28 mouse cellular contexts compared by ENCODE assay signal in the genomic region with DNA sequence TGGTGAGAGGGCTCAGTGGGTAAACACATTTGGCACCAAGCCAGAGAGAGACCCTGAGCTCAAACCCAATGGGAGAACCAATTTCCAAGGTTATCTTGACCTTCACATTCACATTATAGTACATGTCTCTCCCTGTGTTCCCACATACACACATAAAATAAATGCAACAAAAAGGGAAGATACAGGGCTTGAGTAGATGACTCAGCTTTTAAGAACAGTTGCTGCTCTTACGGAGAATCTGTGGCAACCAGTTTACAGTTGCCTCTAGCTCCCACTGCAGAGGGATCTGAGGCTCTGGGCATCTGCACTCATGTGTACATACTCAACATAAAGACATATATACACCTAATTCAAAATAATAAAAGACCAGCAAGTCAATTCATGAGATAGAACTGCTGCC. TPM values are rescaled to one million over a fixed set of nuclear protein-coding genes. Genes with fewer than 3 reads are reported as not detected.
A peak's percentile ranks its signal among the peaks of the same experiment; 100 is the strongest.
DNase-seq lines count a peak whose midpoint lies in the region; ATAC-seq and TF ChIP-seq lines count a peak whose summit lies in the region.
"Had no signal": no experiment of that assay in that cellular context is flagged by ENCODE, and none has a peak within 500 bp of the region (broad histone marks: within the 10 kb centered on the region; RNA-seq: fewer than 3 reads in every experiment).

No protein-coding gene starts in this region.

- no peak overlapping the region for H3K27ac ChIP-seq in intestine, embryonic 14.5 days (ENCODE audit: low read depth)
- H3K27ac ChIP-seq in intestine, embryonic 15.5 days = no peak overlapping the region
- no peak overlapping the region for H3K27ac ChIP-seq in MEL (ENCODE audit: control insufficient read depth, low read depth, low read length)
- H3K27ac ChIP-seq in cortical plate, adult 2 months (ENCODE audit: insufficient read depth, low read length) = peak overlapping the region; percentile 29; the same call in 1 of the 2 replicates
- H3K27ac ChIP-seq: embryonic facial prominence, embryonic 12.5 days; embryonic facial prominence, embryonic 15.5 days; heart, embryonic 15.5 days; hindbrain, embryonic 10.5 days; hindbrain, embryonic 13.5 days had no signal

- H3K9me3 ChIP-seq in intestine, embryonic 14.5 days (ENCODE audit: control insufficient read depth, low read length) = no peaks in the 10 kb centered on the region
- H3K9me3 ChIP-seq in intestine, embryonic 15.5 days = no peaks in the 10 kb centered on the region
- H3K9me3 ChIP-seq in MEL (replicated peaks; ENCODE audit: insufficient read depth, low read length) = no peaks in the 10 kb centered on the region
- H3K9me3 ChIP-seq: embryonic facial prominence, embryonic 12.5 days; embryonic facial prominence, embryonic 15.5 days; heart, embryonic 12.5 days; heart, embryonic 15.5 days; hindbrain, embryonic 10.5 days; hindbrain, embryonic 13.5 days had no signal

- no peak for TF ChIP-seq EP300 in MEL (IDR thresholded peaks at IDR 0.05; ENCODE audit: low read depth in 1 of 2, low read length in 2 of 2)

- no peak overlapping the region for H3K4me2 ChIP-seq in intestine, embryonic 14.5 days (ENCODE audit: low read length)
- no peak overlapping the region for H3K4me2 ChIP-seq in intestine, embryonic 15.5 days (replicated peaks)
- H3K4me2 ChIP-seq: embryonic facial prominence, embryonic 12.5 days; embryonic facial prominence, embryonic 15.5 days; heart, embryonic 12.5 days; heart, embryonic 15.5 days; hindbrain, embryonic 13.5 days had no signal

- TF ChIP-seq POLR2A in MEL (IDR thresholded peaks at IDR 0.05; ENCODE audit: control insufficient read depth in 1 of 2, insufficient read depth in 1 of 2, low read depth in 1 of 2, low read length in 2 of 2, poor library complexity in 1 of 2) = no peak
- TF ChIP-seq POLR2A in cortical plate, adult 2 months (IDR thresholded peaks at IDR 0.05; ENCODE audit: extremely low read depth, insufficient read depth, low read length) = no peak

- DNase-seq in intestine, embryonic 14.5 days (ENCODE audit: low spot score) = peak; percentile 24
- DNase-seq in MEL (ENCODE audit: low read depth, low spot score) (peak; percentile 19), liver (no peak)
- no peak for DNase-seq in layer of hippocampus, postnatal 10 days (ENCODE audit: low spot score in 2 of 2)
- DNase-seq: adrenal gland, adult 8-10 months; adrenal gland, postnatal 36 days; cerebellum, adult 18-20 months; cerebellum, adult 9-10 months; forebrain, postnatal 0 days; gastrocnemius, postnatal 10 days; gastrocnemius, postnatal 36 days; heart, adult 18-20 months; heart, postnatal 10 days; heart, postnatal 36 days; kidney, adult 2 months had no signal

- no peaks in the 10 kb centered on the region for H3K79me2 ChIP-seq in MEL (ENCODE audit: control insufficient read depth, insufficient read depth, low read length, poor library complexity)

- no peak for TF ChIP-seq RAD21 in MEL (IDR thresholded peaks at IDR 0.05; ENCODE audit: low read depth, low read length)

- no peaks in the 10 kb centered on the region for H3K4me1 ChIP-seq in intestine, embryonic 14.5 days (replicated peaks; ENCODE audit: control insufficient read depth, insufficient read depth, low read length)
- no peaks in the 10 kb centered on the region for H3K4me1 ChIP-seq in intestine, embryonic 15.5 days (replicated peaks)
- H3K4me1 ChIP-seq in MEL (ENCODE audit: control insufficient read depth in 1 of 2, insufficient read depth in 2 of 2, low read length in 2 of 2) = no peaks in the 10 kb centered on the region
- H3K4me1 ChIP-seq in cortical plate, adult 2 months (ENCODE audit: control insufficient read depth, insufficient read depth, low read length) = no peaks in the 10 kb centered on the region
- H3K4me1 ChIP-seq: embryonic facial prominence, embryonic 12.5 days; embryonic facial prominence, embryonic 15.5 days; hindbrain, embryonic 10.5 days; hindbrain, embryonic 13.5 days had no signal

- no peak overlapping the region for H3K9ac ChIP-seq in intestine, embryonic 14.5 days (ENCODE audit: low read length)
- no peak overlapping the region for H3K9ac ChIP-seq in intestine, embryonic 15.5 days
- H3K9ac ChIP-seq in MEL (ENCODE audit: control insufficient read depth, low read depth, low read length, poor library complexity, severe bottlenecking) = no peak overlapping the region
- H3K9ac ChIP-seq: embryonic facial prominence, embryonic 12.5 days; embryonic facial prominence, embryonic 15.5 days; forebrain, postnatal 0 days; heart, embryonic 12.5 days; heart, embryonic 15.5 days; hindbrain, embryonic 13.5 days had no signal

- 100% methylated on average over 1 of the region's 1 CpGs for WGBS in intestine, embryonic 14.5 days
- 92% methylated on average over 1 of the region's 1 CpGs for WGBS in intestine, embryonic 15.5 days

- no peak for TF ChIP-seq CTCF in MEL (IDR thresholded peaks at IDR 0.05 in 2 of 3, conservative IDR thresholded peaks at IDR 0.05 in 1 of 3; ENCODE audit: control insufficient read depth in 1 of 3, insufficient read depth in 1 of 3, low read depth in 2 of 3, low read length in 3 of 3, poor library complexity in 1 of 3, severe bottlenecking in 1 of 3)
- TF ChIP-seq CTCF in cortical plate, adult 2 months (IDR thresholded peaks at IDR 0.05; ENCODE audit: extremely low read depth, insufficient read depth, low read length) = no peak

- no peak overlapping the region for H3K4me3 ChIP-seq in intestine, embryonic 14.5 days (ENCODE audit: low read depth, low read length)
- no peak overlapping the region for H3K4me3 ChIP-seq in intestine, embryonic 15.5 days (replicated peaks)
- no peak overlapping the region for H3K4me3 ChIP-seq in MEL (ENCODE audit: control insufficient read depth in 1 of 2, insufficient read depth in 1 of 2, low read depth in 2 of 2, low read length in 2 of 2)
- H3K4me3 ChIP-seq in cortical plate, adult 2 months (ENCODE audit: insufficient read depth, low read length) = no peak overlapping the region
- H3K4me3 ChIP-seq: embryonic facial prominence, embryonic 12.5 days; embryonic facial prominence, embryonic 15.5 days; heart, embryonic 12.5 days; heart, embryonic 15.5 days; hindbrain, embryonic 10.5 days; hindbrain, embryonic 13.5 days had no signal

- no peak for ATAC-seq in intestine, embryonic 14.5 days (replicated peaks; ENCODE audit: low FRiP score, low TSS enrichment, low read depth)
- ATAC-seq in intestine, embryonic 15.5 days = no peak
- ATAC-seq: activated CD4-positive, CD25-positive, alpha-beta regulatory T cell, adult 4 months; CD4-positive, CD25-positive, alpha-beta regulatory T cell, adult 4 months; forebrain, embryonic 14.5 days; forebrain, postnatal 0 days; hindbrain, embryonic 16.5 days; intestine, postnatal 0 days had no signal

- H3K27me3 ChIP-seq in intestine, embryonic 14.5 days (replicated peaks; ENCODE audit: control insufficient read depth, insufficient read depth, low read length) = no peaks in the 10 kb centered on the region
- no peaks in the 10 kb centered on the region for H3K27me3 ChIP-seq in intestine, embryonic 15.5 days (replicated peaks)
- H3K27me3 ChIP-seq in MEL (ENCODE audit: control insufficient read depth in 1 of 2, insufficient read depth in 2 of 2, low read length in 2 of 2) = no peaks in the 10 kb centered on the region
- H3K27me3 ChIP-seq: embryonic facial prominence, embryonic 12.5 days; embryonic facial prominence, embryonic 15.5 days; heart, embryonic 12.5 days; heart, embryonic 15.5 days; hindbrain, embryonic 13.5 days had no signal

- peaks cover 22% of the 10 kb centered on the region for H3K36me3 ChIP-seq in intestine, embryonic 14.5 days (ENCODE audit: control insufficient read depth, insufficient read depth, low read length)
- H3K36me3 ChIP-seq in intestine, embryonic 15.5 days = no peaks in the 10 kb centered on the region
- H3K36me3 ChIP-seq in MEL (ENCODE audit: control insufficient read depth in 1 of 2, insufficient read depth in 2 of 2, low read length in 2 of 2) = peaks cover 0 to 11% of the 10 kb centered on the region in 2 experiments; a peak in 3 of 4 replicates

TF ChIP-seq in MEL, 35 proteins besides CTCF, POLR2A, EP300 and RAD21:
- TF ChIP-seq USF2 (IDR thresholded peaks at IDR 0.05; ENCODE audit: borderline replicate concordance in 1 of 2, insufficient read depth in 1 of 2, low read depth in 1 of 2, low read length in 2 of 2) = no peak
- TF ChIP-seq GATA1 (IDR thresholded peaks at IDR 0.05; ENCODE audit: low read depth, low read length) = no peak
- TF ChIP-seq MAFK (IDR thresholded peaks at IDR 0.05; ENCODE audit: borderline replicate concordance, low read depth, low read length) = no peak
- TF ChIP-seq ZNF384 (IDR thresholded peaks at IDR 0.05; ENCODE audit: low read depth, low read length) = no peak
- TF ChIP-seq TAL1 (IDR thresholded peaks at IDR 0.05; ENCODE audit: low read length) = no peak
- TF ChIP-seq MAX (IDR thresholded peaks at IDR 0.05; ENCODE audit: low read length) = no peak
- TF ChIP-seq POLR2AphosphoS5 (IDR thresholded peaks at IDR 0.05; ENCODE audit: borderline replicate concordance, low read depth, low read length) = no peak
- TF ChIP-seq ZC3H11A (IDR thresholded peaks at IDR 0.05; ENCODE audit: low read depth, low read length) = no peak
- TF ChIP-seq MYC (IDR thresholded peaks at IDR 0.05; ENCODE audit: low read depth, low read length) = no peak

RNA-seq across cellular contexts. Expression of a gene that starts 10.5 kb away (rescaled TPM):
- polyA plus RNA-seq in intestine, embryonic 14.5 days (2014; fragmentation: Nextera tagmentation; extraction: Ambion mirVana) = 57.5 and 63.0 TPM in 2 replicates
- polyA plus RNA-seq in intestine, embryonic 15.5 days (2015; fragmentation: Nextera tagmentation; extraction: Ambion mirVana) = 55.8 and 56.8 TPM in 2 replicates
- total RNA-seq in MEL (2012; rRNA removed) = 28.2 and 28.4 TPM in 2 replicates
- 10 to 100 TPM in 1 of 2 experiments, not detected in 1; 25.7 TPM for polyA plus RNA-seq in MEL (2012; ENCODE audit: insufficient read depth in 1 of 2, insufficient read length in 2 of 2, low read depth in 1 of 2, low replicate concordance in 2 of 2, missing spikeins in 1 of 2)
- 33.1 and 34.8 TPM in 2 replicates for polyA plus RNA-seq in cortical plate, adult 2 months (2012; rRNA removed)
- total RNA-seq in layer of hippocampus, postnatal 10 days (2021) = 10 to 100 TPM; 39.9 to 40.7 TPM

RNA-seq across cellular contexts. Expression of a gene that starts 49.6 kb away (rescaled TPM):
- polyA plus RNA-seq in intestine, embryonic 14.5 days (2014; fragmentation: Nextera tagmentation; extraction: Ambion mirVana) = 33.2 and 33.8 TPM in 2 replicates
- polyA plus RNA-seq in intestine, embryonic 15.5 days (2015; fragmentation: Nextera tagmentation; extraction: Ambion mirVana) = 29.7 and 30.6 TPM in 2 replicates
- total RNA-seq in MEL (2012; rRNA removed) = 17.3 and 21.7 TPM in 2 replicates
- 10 to 100 TPM in 1 of 2 experiments, not detected in 1; 23.6 TPM for polyA plus RNA-seq in MEL (2012; ENCODE audit: insufficient read depth in 1 of 2, insufficient read length in 2 of 2, low read depth in 1 of 2, low replicate concordance in 2 of 2, missing spikeins in 1 of 2)
- 40.8 and 44.8 TPM in 2 replicates for polyA plus RNA-seq in cortical plate, adult 2 months (2012; rRNA removed)
- 10 to 100 TPM; 42.1 to 52.3 TPM for total RNA-seq in layer of hippocampus, postnatal 10 days (2021)

Comparison
In these comparisons a context has a peak if more than half of its experiments do, and no peak if none do; other contexts are left out.
1. DNase-seq: peak in intestine, embryonic 14.5 days (single experiment) and MEL (single experiment); none in liver (single experiment) and layer of hippocampus, postnatal 10 days (0 of 2).